Mouse (Mus musculus) B cell, adult 2 months (primary cell): ENCODE data around the gene Vps13d.

Experiments
- DNase-seq, 2 experiments: peaks; one replicate each; pipeline ENCODE4 v3.0.0; 2022

Vps13d gene

DNA sequence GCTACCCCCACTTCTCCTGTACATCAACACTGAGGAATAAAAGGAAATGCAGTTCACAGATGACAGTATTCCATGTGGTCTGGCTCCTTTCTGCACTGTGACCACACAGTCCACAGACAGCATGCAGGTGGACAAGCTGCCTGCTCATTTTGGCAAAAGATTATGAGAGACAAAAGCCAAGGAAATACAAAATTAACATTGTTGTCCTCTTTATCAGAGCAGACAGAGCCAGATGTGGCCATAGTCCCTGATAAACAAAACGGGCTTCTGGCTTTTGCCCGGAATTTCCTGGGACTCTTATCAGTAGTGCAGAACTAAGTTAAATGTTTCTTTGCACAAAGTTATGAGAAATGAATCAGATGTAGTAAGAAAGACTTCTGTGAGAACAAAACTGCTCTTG, 161.4 kb downstream of the Vps13d start:
- no peak for DNase-seq

DNA sequence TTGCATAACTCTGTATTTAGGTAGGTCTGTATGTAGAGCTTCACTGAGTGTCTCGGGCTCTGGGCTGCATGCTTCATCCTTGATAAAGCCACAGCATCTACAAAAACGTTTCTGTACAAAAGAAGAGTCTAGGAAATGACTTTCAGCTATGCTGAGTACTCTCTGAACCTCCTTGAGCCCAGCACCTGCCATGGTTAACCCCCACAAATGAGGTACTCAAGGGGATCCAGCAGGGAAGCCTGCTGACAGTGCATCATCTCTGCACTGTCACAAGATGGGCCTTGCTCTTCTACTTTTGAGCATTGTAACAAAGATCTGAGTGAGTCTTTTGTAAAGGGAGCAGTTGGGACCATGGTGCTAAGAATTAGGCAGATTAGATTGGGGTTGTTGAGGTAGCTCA, 162.2 kb downstream of the Vps13d start:
- no peak for DNase-seq

DNA sequence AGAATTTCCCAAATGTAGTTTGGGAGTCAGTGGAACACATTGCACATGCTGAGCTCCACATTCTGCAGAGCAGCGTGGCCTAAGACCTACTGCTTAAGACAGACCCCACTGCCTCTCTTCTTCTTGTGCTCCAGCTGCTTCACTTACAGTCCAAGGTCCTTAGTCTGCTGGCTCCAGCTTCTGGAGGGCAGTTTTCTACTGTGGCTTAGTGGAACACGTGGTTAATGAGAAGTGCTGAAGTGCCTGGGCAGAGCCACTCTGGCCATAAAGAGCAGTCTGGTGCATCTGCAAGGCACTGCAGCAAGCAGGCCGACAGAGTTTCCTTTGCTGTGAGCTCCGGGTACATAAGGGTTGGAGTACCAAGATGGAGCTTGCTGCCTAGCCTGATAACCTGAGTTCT, 163.3 kb downstream of the Vps13d start:
- DNase-seq: no peak

DNA sequence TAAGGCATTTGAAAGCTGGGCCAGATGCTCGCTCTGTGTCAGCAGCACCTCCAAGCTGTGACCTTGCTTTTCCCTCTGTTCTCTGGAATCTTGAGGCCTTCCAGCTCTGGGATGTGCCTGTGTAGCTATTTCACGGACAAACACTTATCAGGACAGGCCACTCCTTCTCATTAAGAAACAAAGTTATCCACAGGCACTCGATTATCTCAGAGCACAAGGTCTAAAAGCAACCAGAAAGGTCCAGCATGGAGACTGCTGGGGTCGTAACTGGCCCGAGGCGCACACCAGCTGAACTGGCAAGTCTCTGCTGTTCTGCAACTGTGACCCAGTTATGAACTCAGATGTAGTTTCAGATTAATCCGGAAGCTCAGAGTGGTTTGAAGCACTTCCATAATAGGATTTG, 168.4 kb downstream of the Vps13d start:
- DNase-seq: no peak

DNA sequence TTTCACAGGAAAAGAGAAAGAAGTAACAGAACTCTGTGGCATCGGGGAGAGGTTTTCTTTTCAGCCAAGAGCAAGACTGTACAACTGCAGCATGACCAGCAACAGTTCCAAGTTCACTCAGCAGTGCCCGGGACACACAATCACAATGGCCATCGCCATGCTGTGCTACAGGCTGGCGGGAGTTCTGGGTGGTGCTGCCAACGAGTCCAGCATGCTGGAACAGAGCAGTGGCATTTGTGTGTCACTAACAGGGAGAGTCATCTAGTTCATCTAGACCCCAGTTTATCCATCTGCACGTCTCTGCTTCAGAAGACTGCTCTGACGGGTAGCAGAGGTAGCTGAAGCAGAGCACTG, 169.4 kb downstream of the Vps13d start:
- no peak for DNase-seq

DNA sequence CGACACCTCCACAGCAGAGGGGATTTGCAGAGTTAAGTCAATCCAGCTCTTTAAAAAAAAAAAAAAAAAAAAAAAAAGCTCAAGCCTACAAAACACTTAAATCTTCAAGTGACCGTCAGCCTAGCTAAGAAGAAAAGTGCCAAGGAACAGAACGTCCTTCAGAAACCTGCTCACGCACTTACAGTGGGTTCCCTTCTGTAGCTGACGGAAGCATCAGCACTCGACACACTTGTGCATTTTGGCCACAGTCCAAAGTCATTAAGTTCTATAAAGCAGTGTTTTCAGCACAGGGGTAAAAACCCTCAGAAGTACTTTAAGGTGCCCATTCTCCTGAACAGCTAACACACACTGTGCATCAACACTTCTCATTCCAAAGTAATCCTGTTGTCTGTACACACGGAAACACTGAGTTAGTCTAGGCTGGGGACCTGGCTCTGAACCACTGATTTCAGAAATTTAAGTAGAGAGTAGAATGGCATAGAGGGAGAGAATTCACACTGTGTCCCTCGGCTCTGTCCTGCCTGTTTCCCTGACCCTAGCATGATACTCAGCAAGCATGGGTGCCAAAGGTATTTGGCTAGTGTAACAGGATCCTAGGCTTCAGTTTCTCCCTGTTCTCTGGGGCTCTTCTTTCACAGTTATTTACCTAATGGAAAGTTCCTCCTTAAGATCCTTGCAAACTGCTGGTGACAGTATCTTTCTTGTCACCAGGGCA, 170.0 kb downstream of the Vps13d start:
- no peak for DNase-seq

DNA sequence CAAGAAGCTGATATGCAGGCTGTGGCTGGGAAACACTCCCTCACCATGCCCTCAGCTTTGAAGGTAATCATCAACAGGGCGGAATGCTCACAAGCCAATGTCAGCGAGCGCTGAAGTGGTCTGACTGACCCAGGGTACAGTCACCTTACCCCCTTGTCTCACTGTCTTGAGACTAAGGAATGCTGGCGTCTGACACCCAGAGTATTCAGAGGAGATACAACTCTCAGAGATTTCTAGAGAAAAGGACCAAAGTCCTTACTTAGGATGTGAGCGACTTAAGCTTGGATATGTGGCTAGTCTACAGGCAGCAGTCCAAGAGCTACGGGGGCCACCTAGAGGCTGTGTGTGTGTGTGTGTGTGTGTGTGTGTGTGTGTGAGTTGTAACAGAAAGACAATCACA, 170.9 kb downstream of the Vps13d start:
- DNase-seq: no peak

DNA sequence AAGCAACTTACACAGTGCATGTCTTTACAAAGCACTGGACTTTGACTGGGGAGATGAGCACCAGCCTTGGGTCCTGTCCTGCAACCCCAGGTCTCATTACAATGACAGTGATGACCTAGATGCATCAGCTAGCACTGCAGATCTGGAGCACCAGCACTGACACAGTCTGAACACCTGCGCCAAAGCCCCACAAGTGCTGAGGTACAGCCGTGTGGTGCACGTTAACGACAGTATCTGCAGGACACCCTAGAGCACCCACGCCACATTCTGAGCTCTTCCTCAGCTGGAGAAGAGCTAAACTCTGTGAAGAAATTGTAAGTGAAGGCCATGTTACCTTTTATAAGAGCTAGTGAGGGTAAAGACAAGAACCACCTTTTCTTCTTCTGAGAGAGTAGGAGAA, 172.0 kb downstream of the Vps13d start:
- no peak for DNase-seq

DNA sequence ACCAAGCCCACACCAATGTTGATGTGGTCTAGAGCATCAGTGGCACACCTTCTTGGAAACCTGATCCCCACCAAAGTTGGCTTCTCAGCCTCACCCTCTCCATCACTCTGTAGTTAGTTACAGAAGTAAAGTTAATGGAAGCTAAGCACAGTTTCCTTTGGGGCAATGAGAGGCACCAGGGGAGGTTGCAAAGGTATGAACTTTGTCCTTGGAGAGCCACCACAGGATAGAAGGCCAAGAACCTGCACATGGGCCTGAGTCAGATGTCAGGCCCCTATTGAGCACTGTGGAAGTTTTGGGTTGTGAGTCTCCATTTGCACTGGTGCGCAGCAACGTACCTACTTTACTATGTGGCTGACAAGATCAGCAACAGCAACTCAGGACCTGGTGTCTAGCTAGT, 172.6 kb downstream of the Vps13d start:
- no peak for DNase-seq

DNA sequence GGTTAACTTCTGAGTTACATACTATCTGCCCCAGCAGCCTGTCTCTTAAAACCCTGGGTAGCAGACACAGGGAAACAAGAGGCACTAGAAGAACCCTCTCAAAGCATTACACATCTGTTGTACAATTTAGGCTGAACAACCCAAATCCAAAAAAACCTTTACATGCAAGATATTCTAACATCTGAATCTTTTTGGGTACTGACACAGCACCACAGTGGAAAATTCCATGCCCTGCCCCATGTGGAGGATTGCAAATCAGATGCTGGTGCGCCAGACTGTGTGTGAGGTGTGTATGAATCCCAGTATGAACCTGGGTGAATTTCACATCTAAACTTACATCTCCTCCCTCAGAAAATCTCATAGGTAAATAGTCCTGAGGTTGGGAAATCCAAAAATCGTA, 174.4 kb downstream of the Vps13d start:
- DNase-seq: no peak

DNA sequence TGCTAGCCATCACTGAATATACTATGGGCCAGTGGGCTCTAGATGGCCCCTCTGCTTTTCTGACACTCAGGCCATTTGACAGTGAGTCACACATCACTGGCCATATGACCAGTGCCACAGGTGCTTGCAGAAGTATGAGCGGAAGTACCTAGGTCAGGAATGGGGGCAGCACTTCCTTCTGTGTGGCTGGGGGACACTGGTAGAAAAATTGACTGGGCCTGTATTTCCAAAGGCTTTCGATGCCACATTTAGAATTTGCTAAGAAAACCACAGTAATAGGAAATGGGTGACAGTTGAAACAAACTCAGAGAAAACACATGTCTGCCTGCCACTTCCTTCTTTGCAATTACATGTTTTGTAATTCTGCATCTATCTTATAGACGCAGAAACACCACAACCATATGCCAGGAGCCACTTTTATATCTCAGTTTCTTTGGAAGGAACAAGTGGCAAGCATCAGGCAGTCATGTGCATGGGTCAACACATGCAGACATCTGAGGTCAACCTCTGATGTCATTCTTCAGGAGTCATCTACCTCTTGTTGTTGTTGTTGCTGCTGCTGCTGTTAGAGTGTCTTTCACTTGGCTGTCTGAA, 175.6 kb downstream of the Vps13d start:
- no peak for DNase-seq

DNA sequence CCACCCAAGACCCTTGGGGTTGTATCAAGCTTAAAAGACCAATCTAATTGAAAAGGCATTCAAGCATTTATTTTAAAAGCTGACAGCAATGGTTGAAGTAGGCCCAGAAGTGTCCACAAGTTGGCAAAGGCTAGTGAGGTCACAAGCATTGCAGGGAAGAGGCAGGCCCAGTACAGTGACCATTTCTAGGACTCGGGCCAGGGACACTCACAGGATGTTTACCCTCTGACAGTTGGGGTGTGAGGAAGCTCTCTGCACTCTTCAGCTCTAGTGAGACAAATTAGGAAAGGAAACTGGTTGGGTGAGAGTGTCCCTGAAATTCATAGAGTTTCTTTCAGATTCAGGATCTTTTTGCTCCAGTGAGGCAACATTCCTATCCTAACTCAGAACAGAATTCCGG, 177.1 kb downstream of the Vps13d start:
- DNase-seq: no peak

DNA sequence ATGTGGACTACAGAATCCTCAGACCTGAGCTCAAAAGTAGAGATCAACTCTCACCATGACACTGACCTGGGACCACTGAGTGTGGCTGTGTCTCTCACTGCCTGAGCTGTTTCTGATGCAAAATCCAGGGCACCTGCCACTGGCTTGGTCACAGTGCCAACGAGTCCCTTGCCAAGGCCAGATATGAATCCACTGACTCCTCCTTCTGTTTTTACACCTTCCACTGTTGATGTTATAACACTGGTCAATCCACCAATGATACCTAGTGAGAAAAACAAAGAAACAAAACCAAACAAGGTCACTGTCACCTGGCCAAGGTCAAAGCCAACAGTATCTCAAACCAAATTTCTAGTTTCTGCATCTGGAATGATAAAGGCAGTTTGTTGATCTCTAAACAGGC, 178.1 kb downstream of the Vps13d start:
- DNase-seq: no peak

DNA sequence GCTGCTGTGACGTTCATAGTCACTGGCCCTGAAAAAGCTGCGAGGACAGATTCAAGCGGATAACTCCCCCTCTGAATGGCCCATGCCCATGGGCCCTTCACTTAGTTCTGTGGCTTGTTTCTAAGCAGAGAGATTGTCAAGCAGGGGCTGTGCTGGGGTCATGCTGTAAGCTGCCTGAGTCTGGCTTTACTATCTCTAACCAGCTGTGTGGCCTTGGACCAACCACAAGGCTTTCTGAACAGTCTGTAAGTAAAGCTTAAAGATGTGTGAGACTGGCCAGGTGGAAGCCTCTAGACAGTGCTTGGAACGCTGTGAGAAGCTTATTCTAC, 180.2 kb downstream of the Vps13d start:
- no peak for DNase-seq

DNA sequence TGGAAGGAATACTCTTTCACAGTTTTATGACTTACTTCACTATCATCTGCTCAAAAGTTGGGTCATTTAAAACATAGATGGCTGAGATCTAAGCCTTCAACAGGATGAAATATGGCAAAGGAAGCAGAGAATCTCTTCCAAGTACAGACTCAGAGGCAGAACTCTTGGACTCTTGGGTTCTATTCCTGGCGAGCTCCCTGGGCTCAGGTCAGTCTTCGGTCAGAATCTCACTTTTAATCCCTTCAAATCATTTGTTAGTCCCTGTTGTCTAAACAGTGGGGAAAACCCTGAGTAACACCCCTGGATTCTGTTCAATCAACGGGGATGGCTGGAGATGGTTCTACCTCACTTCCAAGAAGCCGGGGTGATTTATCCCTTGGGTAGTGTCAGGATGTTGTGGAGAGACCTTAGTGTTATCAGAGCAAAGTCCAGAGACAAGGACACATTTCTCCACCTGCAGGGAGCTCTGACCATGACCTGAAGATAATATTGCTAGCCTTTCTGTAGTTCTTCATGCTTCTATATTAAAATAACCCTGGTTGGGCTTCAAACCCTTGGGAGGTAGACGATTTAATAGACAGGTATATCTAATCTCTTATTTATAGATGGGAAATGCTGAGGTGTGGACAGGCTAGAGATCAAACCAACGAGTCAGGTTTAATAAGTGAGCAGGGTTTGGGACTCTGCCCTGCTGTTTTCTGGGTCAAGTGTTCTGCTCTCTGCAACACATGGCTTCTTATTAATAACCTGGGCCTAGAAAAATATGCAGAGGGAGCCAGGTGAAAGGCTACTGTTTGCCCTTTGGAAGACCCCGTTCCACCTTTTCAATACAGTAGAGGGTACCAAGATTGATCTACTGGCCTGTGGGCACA, 180.8 kb downstream of the Vps13d start:
- DNase-seq: no peak

DNA sequence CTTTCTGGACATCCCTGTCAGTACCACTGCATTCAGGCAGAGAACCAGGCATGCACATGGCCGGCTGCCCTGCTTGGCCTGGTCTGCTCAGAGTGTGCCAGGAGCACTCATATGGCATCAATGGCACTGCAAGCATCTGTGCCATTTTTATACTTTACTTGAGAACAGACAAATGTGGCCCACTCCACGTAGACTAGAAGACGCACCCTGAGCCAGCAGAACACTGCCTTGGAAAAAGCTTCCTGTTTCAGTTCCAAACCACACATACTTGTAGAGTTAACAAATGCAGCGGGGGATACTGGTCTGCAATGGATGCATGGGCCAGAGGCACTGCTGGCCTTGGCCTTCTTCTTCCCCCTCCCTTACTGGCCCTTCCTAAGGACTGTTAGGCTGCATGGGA, 181.6 kb downstream of the Vps13d start:
- DNase-seq: no peak

DNA sequence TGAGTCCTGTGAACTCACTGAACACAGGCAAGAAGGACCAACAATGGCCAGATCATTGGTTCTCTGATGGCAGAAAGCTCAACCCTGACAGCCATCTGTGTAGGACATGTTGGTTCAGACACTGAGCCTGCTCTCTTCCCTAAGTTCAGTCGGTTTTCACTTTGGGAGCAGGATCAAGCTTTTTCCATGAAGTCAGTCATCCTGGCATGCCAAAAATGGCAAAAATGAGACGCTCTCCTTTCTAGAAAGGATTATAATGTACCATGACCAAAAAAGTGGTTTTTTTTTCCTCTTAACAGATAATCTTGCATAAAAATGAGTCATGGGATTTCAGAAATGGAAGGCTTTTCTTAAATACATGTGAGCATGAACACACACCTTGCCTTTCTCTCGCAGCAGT, 183.6 kb downstream of the Vps13d start:
- no peak for DNase-seq

DNA sequence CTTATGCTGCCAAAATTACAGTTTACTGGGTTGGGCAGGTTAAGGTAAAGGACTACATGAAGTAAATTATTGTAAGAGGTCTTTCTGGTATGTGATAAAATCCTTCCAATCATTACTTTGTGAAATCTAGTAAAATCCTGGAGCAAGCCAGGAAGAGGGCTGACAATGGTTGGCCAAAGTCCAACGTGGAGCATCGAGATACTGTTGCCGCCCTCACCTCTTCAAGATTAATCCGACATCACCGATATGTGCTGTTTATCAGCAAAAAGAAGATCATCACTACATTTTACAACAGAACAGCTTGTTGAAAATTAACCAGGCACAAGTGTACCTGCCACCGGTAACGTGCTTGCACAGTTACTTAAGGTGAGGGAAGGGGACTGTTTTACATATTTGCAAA, 184.9 kb downstream of the Vps13d start:
- DNase-seq: no peak

DNA sequence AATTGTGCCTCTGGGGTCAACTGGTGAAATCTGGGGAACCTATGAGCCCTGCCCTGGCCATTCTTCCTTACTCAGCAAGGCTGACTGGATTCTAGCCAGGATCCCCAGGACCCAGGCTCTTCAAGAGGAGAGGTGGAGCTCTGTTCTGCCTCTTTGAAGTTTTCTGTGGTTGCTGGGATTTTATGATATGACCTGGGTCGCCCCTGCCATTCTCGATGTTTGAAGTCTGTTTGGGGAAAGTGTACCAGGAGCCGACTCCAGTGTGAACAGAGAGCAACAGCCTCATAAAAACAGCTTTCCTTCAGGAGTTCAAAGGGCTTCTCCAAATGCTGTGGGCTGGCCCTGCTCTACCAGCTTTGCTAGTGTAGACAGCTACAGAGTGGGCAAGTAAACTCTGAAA, 185.4 kb downstream of the Vps13d start:
- DNase-seq: no peak

DNA sequence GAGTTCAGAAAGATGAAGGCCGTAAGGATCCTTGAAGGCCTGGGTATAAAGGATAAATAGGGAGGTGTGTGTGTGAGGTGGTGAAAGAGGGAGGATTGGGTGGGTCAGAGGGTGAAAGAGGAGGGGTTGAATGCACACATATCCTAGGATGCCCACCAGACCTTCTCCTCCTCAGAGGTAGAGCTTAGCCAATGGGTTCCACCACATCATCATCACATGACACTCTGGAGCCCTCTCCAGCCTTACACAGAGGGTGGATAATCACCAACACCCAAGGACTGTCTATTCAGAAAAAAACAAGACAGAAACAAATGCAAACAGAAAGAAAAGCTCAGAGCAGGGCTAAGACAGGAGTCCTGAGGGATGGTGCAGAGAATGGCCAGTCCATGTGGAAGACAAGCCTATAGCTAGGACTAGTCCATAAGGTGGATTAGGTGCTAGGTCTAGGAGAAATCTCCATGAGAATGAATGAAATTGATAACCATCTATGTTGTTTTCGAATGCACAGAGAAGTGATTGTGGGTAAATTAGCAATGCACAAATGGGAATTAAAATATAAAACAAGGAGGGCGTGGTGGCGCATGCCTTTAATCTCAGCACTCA, 188.8 kb downstream of the Vps13d start:
- DNase-seq: no peak

DNA sequence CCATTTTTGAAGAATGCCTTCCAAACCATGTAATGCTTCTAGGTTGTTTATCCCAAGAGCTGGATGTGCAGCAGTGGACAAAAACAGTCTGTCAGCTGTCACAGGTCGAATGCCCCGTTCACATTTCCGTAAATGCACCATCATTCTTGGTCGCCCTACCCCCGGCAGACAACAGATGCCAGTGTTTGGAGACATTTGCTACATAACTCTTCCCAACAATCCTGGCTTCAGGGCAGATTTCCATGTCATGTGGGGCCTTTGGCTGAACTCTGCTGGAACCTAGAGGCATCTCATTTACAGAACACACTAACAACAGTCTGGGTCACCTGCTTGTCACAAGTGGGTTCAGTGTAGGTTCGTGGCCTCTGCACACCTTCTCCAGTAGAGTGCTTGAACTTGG, 190.6 kb downstream of the Vps13d start:
- no peak for DNase-seq

DNA sequence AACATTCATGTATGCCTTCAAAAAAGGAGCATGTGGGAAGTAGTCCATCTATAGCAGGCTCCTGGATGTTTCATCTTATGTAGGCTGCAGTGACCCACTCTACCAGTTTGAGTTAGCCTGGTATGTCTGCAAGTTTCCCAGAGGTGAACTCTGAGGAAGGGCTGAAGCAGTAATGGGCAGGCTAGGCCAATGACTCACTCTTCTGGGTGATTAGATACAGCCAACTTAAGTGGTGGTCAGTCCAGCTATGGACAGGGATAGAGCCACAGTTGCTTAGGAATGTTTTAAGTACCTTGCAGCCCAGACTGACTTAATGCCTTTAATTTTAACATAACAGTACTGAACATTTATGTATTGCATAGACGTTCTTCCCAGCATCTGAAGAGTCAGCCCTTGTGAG, 192.1 kb downstream of the Vps13d start:
- no peak for DNase-seq

DNA sequence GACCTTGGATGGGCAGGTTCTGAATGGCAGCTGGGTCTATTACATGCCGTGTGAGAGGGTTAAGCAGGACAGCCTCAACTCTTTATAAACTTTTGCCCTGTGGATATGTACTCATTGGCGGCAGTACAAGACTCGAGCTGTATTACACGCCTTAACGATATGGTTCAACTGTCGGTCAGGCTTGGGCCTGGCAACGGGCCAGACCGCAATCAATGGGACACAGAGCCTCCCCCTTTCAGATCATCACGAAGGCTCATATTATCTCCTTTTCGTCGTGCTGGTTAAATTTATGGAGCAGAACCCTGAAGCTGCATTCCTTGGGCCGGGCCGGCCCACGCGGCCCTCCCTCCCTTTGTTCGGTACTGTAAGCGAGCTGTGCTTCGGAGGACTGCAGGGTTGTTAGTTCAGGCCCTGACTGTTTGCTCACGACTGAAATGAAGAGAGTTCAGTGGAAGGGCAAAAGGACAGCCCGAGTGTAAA, 194.9 kb downstream of the Vps13d start:
- no peak for DNase-seq

DNA sequence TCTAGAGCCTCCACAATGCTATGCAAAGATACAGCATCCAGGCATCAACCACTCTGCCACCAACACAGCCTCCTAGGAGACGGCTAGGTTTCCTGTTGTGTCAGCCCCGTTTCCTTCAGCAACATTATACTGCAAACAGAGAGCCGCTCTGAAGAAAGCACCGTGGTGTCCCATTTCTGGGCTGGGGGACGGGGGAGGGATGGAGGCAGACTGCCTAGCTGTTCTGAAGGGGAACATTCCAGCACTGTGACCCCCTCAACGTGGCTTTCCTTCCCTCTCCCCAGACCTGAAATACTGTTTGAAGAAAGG, 195.3 kb downstream of the Vps13d start:
- no peak for DNase-seq
